Comparison of ENCODE assay signal across 34 mouse cellular contexts in the genomic region with DNA sequence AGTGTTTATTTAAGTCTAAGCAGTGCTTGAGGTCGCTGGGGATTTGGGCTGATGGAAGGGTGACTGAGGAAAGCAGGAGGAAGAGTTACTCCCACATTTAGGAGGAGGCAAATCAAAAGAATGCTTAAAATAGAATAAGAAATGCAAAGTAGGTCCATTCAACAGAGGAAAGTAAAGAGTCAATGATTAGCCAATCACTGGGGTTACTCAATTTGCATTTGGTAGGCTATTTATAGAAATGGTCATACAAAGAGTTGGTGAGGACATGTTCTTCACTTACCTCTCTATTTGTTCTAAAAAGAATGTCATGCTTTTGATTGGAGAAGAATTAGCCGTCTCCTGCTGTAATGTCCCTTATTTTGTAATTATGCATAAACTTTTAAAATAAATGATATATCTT.
DNase-seq lines count a peak whose midpoint lies in the region; ATAC-seq and TF ChIP-seq lines count a peak whose summit lies in the region.
"Had no signal": no experiment of that assay in that cellular context is flagged by ENCODE, and none has a peak within 500 bp of the region (broad histone marks: within the 10 kb centered on the region; RNA-seq: fewer than 3 reads in every experiment).

No protein-coding gene starts in this region.

- no peak overlapping the region for H3K4me3 ChIP-seq in liver, adult 2 months (ENCODE audit: insufficient read depth, low read depth, low read length)
- H3K4me3 ChIP-seq in liver, embryonic 11.5 days (ENCODE audit: low read depth, low read length), result no peak overlapping the region
- H3K4me3 ChIP-seq in brown adipose tissue, adult 24 weeks (ENCODE audit: insufficient read depth, low read depth, low read length), result no peak overlapping the region
- no peak overlapping the region for H3K4me3 ChIP-seq in hindbrain, postnatal 0 days (ENCODE audit: low read length)
- H3K4me3 ChIP-seq: embryonic facial prominence, embryonic 10.5 days; embryonic facial prominence, embryonic 15.5 days; forebrain, embryonic 12.5 days; heart, embryonic 10.5 days; heart, embryonic 15.5 days; intestine, embryonic 15.5 days; limb, embryonic 10.5 days; limb, embryonic 15.5 days; liver, embryonic 15.5 days; lung, embryonic 15.5 days; midbrain, embryonic 10.5 days; myocyte; neural tube, embryonic 12.5 days had no signal

- no peaks in the 10 kb centered on the region for H3K9me3 ChIP-seq in liver, embryonic 11.5 days (ENCODE audit: control insufficient read depth, low read length)
- H3K9me3 ChIP-seq in hindbrain, postnatal 0 days (ENCODE audit: low read length), result no peaks in the 10 kb centered on the region
- H3K9me3 ChIP-seq: embryonic facial prominence, embryonic 10.5 days; embryonic facial prominence, embryonic 15.5 days; forebrain, embryonic 12.5 days; heart, embryonic 10.5 days; heart, embryonic 15.5 days; intestine, embryonic 15.5 days; limb, embryonic 10.5 days; limb, embryonic 15.5 days; liver, embryonic 15.5 days; lung, embryonic 15.5 days; midbrain, embryonic 10.5 days; neural tube, embryonic 12.5 days had no signal

- H3K4me2 ChIP-seq in liver, embryonic 11.5 days, result no peak overlapping the region
- H3K4me2 ChIP-seq in hindbrain, postnatal 0 days (ENCODE audit: low read depth, low read length), result no peak overlapping the region
- H3K4me2 ChIP-seq: embryonic facial prominence, embryonic 15.5 days; forebrain, embryonic 12.5 days; heart, embryonic 15.5 days; intestine, embryonic 15.5 days; limb, embryonic 15.5 days; liver, embryonic 15.5 days; lung, embryonic 15.5 days; neural tube, embryonic 12.5 days had no signal

- H3K27me3 ChIP-seq in liver, adult 2 months (ENCODE audit: control insufficient read depth, insufficient read depth, low read length), result no peaks in the 10 kb centered on the region
- no peaks in the 10 kb centered on the region for H3K27me3 ChIP-seq in liver, embryonic 11.5 days (replicated peaks; ENCODE audit: control insufficient read depth, insufficient read depth, low read length)
- no peaks in the 10 kb centered on the region for H3K27me3 ChIP-seq in hindbrain, postnatal 0 days (ENCODE audit: insufficient read depth, low read length)
- H3K27me3 ChIP-seq: embryonic facial prominence, embryonic 15.5 days; forebrain, embryonic 12.5 days; heart, embryonic 15.5 days; intestine, embryonic 15.5 days; limb, embryonic 15.5 days; liver, embryonic 15.5 days; lung, embryonic 15.5 days; neural tube, embryonic 12.5 days had no signal

- H3K4me1 ChIP-seq in liver, adult 2 months (ENCODE audit: control insufficient read depth, insufficient read depth, low read length), result peaks cover 2% of the 10 kb centered on the region
- H3K4me1 ChIP-seq in liver, embryonic 11.5 days (replicated peaks; ENCODE audit: control insufficient read depth, insufficient read depth, low read length), result no peaks in the 10 kb centered on the region
- no peaks in the 10 kb centered on the region for H3K4me1 ChIP-seq in brown adipose tissue, adult 24 weeks (ENCODE audit: control insufficient read depth, insufficient read depth, insufficient read length, low read length)
- H3K4me1 ChIP-seq in hindbrain, postnatal 0 days (ENCODE audit: insufficient read depth, low read length), result no peaks in the 10 kb centered on the region
- H3K4me1 ChIP-seq: embryonic facial prominence, embryonic 10.5 days; embryonic facial prominence, embryonic 15.5 days; heart, embryonic 15.5 days; intestine, embryonic 15.5 days; limb, embryonic 10.5 days; limb, embryonic 15.5 days; liver, embryonic 15.5 days; lung, embryonic 15.5 days; neural tube, embryonic 12.5 days had no signal

- no peaks in the 10 kb centered on the region; the same call in 1 of the 2 replicates for H3K79me2 ChIP-seq in liver, adult 2 months (ENCODE audit: control insufficient read depth, insufficient read depth, low read length)

- WGBS in liver, adult 2 months, result 42% methylated on average over 2 of the region's 2 CpGs
- 53% methylated on average over 2 of the region's 2 CpGs for WGBS in liver, embryonic 11.5 days
- 47% methylated on average over 2 of the region's 2 CpGs for WGBS in hindbrain, postnatal 0 days

- no peaks in the 10 kb centered on the region for H3K36me3 ChIP-seq in liver, adult 2 months (ENCODE audit: control insufficient read depth, insufficient read depth, low read length)
- H3K36me3 ChIP-seq in liver, embryonic 11.5 days (ENCODE audit: control insufficient read depth, insufficient read depth, low read length), result no peaks in the 10 kb centered on the region
- no peaks in the 10 kb centered on the region for H3K36me3 ChIP-seq in hindbrain, postnatal 0 days (ENCODE audit: insufficient read depth, low read length)
- H3K36me3 ChIP-seq: embryonic facial prominence, embryonic 10.5 days; embryonic facial prominence, embryonic 15.5 days; forebrain, embryonic 12.5 days; heart, embryonic 10.5 days; heart, embryonic 15.5 days; intestine, embryonic 15.5 days; limb, embryonic 10.5 days; limb, embryonic 15.5 days; liver, embryonic 15.5 days; lung, embryonic 15.5 days; midbrain, embryonic 10.5 days; neural tube, embryonic 12.5 days had no signal

- DNase-seq in liver, adult 2 months (ENCODE audit: extremely low read depth, low read depth, low spot score), result peak; percentile 61
- DNase-seq in liver, embryonic 11.5 days (ENCODE audit: low spot score), result no peak
- DNase-seq in R1 (ENCODE audit: low read depth, low spot score), result peak; percentile 27
- no peak for DNase-seq in hindbrain, postnatal 0 days (ENCODE audit: low spot score)
- no peak for DNase-seq in thymus, postnatal 10 days (ENCODE audit: low spot score in 2 of 2)
- DNase-seq: adrenal gland, postnatal 25 days; B cell, adult 2 months; cerebellum, adult 8-10 months; cerebellum, postnatal 25 days; forebrain, postnatal 0 days; gastrocnemius, postnatal 14 days; heart, adult 11 months; layer of hippocampus, adult 9-11 months; lung, postnatal 4 days; right cerebral cortex, adult 18-20 months; spleen, adult 18-20 months; thymus, adult 18-20 months; thymus, postnatal 36 days had no signal

- H3K27ac ChIP-seq in liver, adult 2 months (replicated peaks; ENCODE audit: insufficient read depth, low read depth, low read length), result no peak overlapping the region
- H3K27ac ChIP-seq in liver, embryonic 11.5 days (ENCODE audit: low read depth, low read length), result no peak overlapping the region
- 0 out of 2 replicates have a peak overlapping the region, but pooled peaks have one; percentile 38 for H3K27ac ChIP-seq in brown adipose tissue, adult 24 weeks (replicated peaks; ENCODE audit: low read depth, low read length)
- H3K27ac ChIP-seq in hindbrain, postnatal 0 days, result no peak overlapping the region
- H3K27ac ChIP-seq: embryonic facial prominence, embryonic 10.5 days; embryonic facial prominence, embryonic 15.5 days; forebrain, embryonic 12.5 days; heart, embryonic 10.5 days; heart, embryonic 15.5 days; intestine, embryonic 15.5 days; limb, embryonic 10.5 days; limb, embryonic 15.5 days; liver, embryonic 15.5 days; lung, embryonic 15.5 days; midbrain, embryonic 10.5 days; neural tube, embryonic 12.5 days; stomach, postnatal 0 days had no signal

- no peak for TF ChIP-seq POLR2A in liver, adult 2 months (IDR thresholded peaks at IDR 0.05; ENCODE audit: extremely low read depth, insufficient read depth, low read length)

- no peak overlapping the region for H3K9ac ChIP-seq in liver, adult 2 months (ENCODE audit: low read depth, low read length)
- no peak overlapping the region for H3K9ac ChIP-seq in liver, embryonic 11.5 days (ENCODE audit: low read depth, low read length)
- H3K9ac ChIP-seq in hindbrain, postnatal 0 days (replicated peaks; ENCODE audit: low read length), result no peak overlapping the region
- H3K9ac ChIP-seq: embryonic facial prominence, embryonic 15.5 days; forebrain, embryonic 12.5 days; forebrain, postnatal 0 days; heart, embryonic 15.5 days; intestine, embryonic 15.5 days; limb, embryonic 15.5 days; liver, embryonic 15.5 days; lung, embryonic 15.5 days; neural tube, embryonic 12.5 days had no signal

- ATAC-seq in liver, embryonic 11.5 days (replicated peaks; ENCODE audit: low FRiP score), result no peak
- no peak for ATAC-seq in hindbrain, postnatal 0 days
- ATAC-seq: forebrain, postnatal 0 days; hindbrain, embryonic 16.5 days; intestine, embryonic 15.5 days had no signal

- TF ChIP-seq CTCF in liver, adult 2 months (IDR thresholded peaks at IDR 0.05; ENCODE audit: low read depth, low read length), result no peak
- no peak for TF ChIP-seq CTCF in hindbrain, postnatal 0 days (IDR thresholded peaks at IDR 0.05; ENCODE audit: low read depth)

Comparison
In these comparisons a context has a peak if more than half of its experiments do, and no peak if none do; other contexts are left out.
1. DNase-seq: peak in liver, adult 2 months (single experiment) and R1 (single experiment); none in liver, embryonic 11.5 days (single experiment), hindbrain, postnatal 0 days (single experiment) and thymus, postnatal 10 days (0 of 2).